Mouse (Mus musculus) naive thymus-derived CD4-positive, alpha-beta T cell, adult 2 months (primary cell): ENCODE measurements around the gene Fbxo4.
A peak's percentile ranks its signal among the peaks of the same experiment; 100 is the strongest.

Experiments
- DNase-seq: peaks from one replicate; pipeline ENCODE4 v3.0.0-alpha.2; 2011; ENCODE audit warnings: low read depth

The Fbxo4 gene

GRCm38 (mm10) chr15:3979061-3979848 is at the start of gene Fbxo4:
Gene Fbxo4, minus strand, starts transcription at chr15:3979573.
- DNase-seq = peak; percentile 77

GRCm38 (mm10) chr15:4028960-4029359 is 49.6 kb upstream of the Fbxo4 start:
- no peak for DNase-seq

GRCm38 (mm10) chr15:4028411-4028700 is 49.0 kb upstream of the Fbxo4 start:
- DNase-seq = no peak

- peak; percentile 39 for DNase-seq
These were observed 48.5 kb upstream of the Fbxo4 start for GRCm38 (mm10) chr15:4027671-4028410.

GRCm38 (mm10) chr15:4026831-4027584 is 47.6 kb upstream of the Fbxo4 start:
- peak; percentile 77 for DNase-seq

- DNase-seq = peak; percentile 90
These were observed 46.9 kb upstream of the Fbxo4 start, which contains the start of gene Oxct1 for GRCm38 (mm10) chr15:4026231-4026773. Gene Oxct1, plus strand, starts transcription at chr15:4026383.

GRCm38 (mm10) chr15:4025508-4025904 is 46.1 kb upstream of the Fbxo4 start:
- no peak for DNase-seq

GRCm38 (mm10) chr15:4024726-4025507 is 45.5 kb upstream of the Fbxo4 start:
- no peak for DNase-seq

- DNase-seq = no peak
These were observed 44.4 kb upstream of the Fbxo4 start for GRCm38 (mm10) chr15:4023747-4024146.

GRCm38 (mm10) chr15:4020711-4021110 is 41.3 kb upstream of the Fbxo4 start:
- no peak for DNase-seq

GRCm38 (mm10) chr15:4013873-4014272 is 34.5 kb upstream of the Fbxo4 start:
- DNase-seq = no peak

GRCm38 (mm10) chr15:4000536-4000935 is 21.2 kb upstream of the Fbxo4 start:
- DNase-seq = no peak

GRCm38 (mm10) chr15:3999144-3999543 is 19.8 kb upstream of the Fbxo4 start:
- no peak for DNase-seq

GRCm38 (mm10) chr15:3996267-3997010 is 17.1 kb upstream of the Fbxo4 start:
- DNase-seq = no peak

- peak; percentile 98 for DNase-seq
These were observed 16.3 kb upstream of the Fbxo4 start, which contains the start of gene AW549877 for GRCm38 (mm10) chr15:3995448-3996266. Gene AW549877, minus strand, starts transcription at chr15:3995744.

GRCm38 (mm10) chr15:3994852-3995447 is 15.6 kb upstream of the Fbxo4 start:
- peak; percentile 63 for DNase-seq

- DNase-seq = peak; percentile 65
These were observed 8.6 kb upstream of the Fbxo4 start for GRCm38 (mm10) chr15:3987981-3988380.

GRCm38 (mm10) chr15:3984876-3985275 is 5.5 kb upstream of the Fbxo4 start:
- no peak for DNase-seq

GRCm38 (mm10) chr15:3982732-3983131 is 3.4 kb upstream of the Fbxo4 start:
- DNase-seq = no peak
